Comparison of ENCODE assay signal across 16 mouse cellular contexts in the genomic region with DNA sequence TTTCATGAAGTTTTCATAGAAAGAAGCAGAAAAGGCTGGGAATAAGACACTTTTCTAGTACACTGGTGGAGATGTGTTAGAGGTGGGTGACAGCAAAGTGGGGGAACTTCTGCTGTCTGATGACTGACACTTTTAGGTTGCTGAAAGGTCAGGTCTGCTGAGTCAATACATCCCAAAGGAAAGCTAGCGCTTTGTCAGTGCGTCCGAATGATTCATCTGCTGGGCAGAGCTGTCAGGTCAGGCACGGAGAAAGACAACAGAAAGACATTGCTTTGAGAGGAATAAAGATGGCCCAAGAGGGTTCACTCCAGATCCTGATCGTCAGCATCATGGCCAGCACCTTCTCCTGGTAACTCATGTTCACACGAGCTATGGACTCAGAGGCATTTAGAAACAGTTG.
A peak's percentile ranks its signal among the peaks of the same experiment; 100 is the strongest.
DNase-seq lines count a peak whose midpoint lies in the region; ATAC-seq and TF ChIP-seq lines count a peak whose summit lies in the region.
"Had no signal": no experiment of that assay in that cellular context is flagged by ENCODE, and none has a peak within 500 bp of the region (broad histone marks: within the 10 kb centered on the region; RNA-seq: fewer than 3 reads in every experiment).

No protein-coding gene starts in this region.

- H3K4me3 ChIP-seq in embryonic facial prominence, embryonic 13.5 days = no peak overlapping the region
- no peak overlapping the region for H3K4me3 ChIP-seq in embryonic facial prominence, embryonic 10.5 days
- no peak overlapping the region for H3K4me3 ChIP-seq in midbrain, embryonic 10.5 days
- no peak overlapping the region for H3K4me3 ChIP-seq in midbrain, postnatal 0 days (ENCODE audit: low read depth, low read length)
- no peak overlapping the region for H3K4me3 ChIP-seq in limb, embryonic 12.5 days (replicated peaks)
- H3K4me3 ChIP-seq: hindbrain, embryonic 13.5 days; intestine, embryonic 15.5 days; liver, embryonic 13.5 days had no signal

- no peak for TF ChIP-seq CTCF in midbrain, postnatal 0 days (IDR thresholded peaks at IDR 0.05)

- DNase-seq in embryonic facial prominence, embryonic 10.5 days (ENCODE audit: low spot score) = no peak
- DNase-seq in midbrain, embryonic 10.5 days (ENCODE audit: low spot score) = no peak
- no peak for DNase-seq in midbrain, postnatal 0 days (ENCODE audit: low spot score)
- no peak for DNase-seq in kidney, postnatal 4 days
- no peak for DNase-seq in frontal cortex, postnatal 14 days (ENCODE audit: low spot score in 2 of 2)
- DNase-seq: cerebellum, adult 9-11 months; embryo, embryonic 11 days; forebrain, postnatal 0 days; gastrocnemius, postnatal 10 days; liver, embryonic 13.5 days; right cerebral cortex, postnatal 25 days; thymus, adult 18-20 months had no signal

- no peaks in the 10 kb centered on the region for H3K36me3 ChIP-seq in embryonic facial prominence, embryonic 13.5 days
- no peaks in the 10 kb centered on the region for H3K36me3 ChIP-seq in embryonic facial prominence, embryonic 10.5 days (replicated peaks)
- no peaks in the 10 kb centered on the region for H3K36me3 ChIP-seq in midbrain, embryonic 10.5 days
- no peaks in the 10 kb centered on the region for H3K36me3 ChIP-seq in midbrain, postnatal 0 days (ENCODE audit: insufficient read depth, low read length)
- H3K36me3 ChIP-seq in limb, embryonic 12.5 days = no peaks in the 10 kb centered on the region
- H3K36me3 ChIP-seq: hindbrain, embryonic 13.5 days; intestine, embryonic 15.5 days; liver, embryonic 13.5 days had no signal

- peak overlapping the region; percentile 68; the same call in 1 of the 2 replicates for H3K27ac ChIP-seq in embryonic facial prominence, embryonic 13.5 days
- no peak overlapping the region for H3K27ac ChIP-seq in embryonic facial prominence, embryonic 10.5 days (replicated peaks)
- H3K27ac ChIP-seq in midbrain, embryonic 10.5 days (replicated peaks) = 0 out of 2 replicates have a peak overlapping the region, but pooled peaks have one; percentile 69
- no peak overlapping the region for H3K27ac ChIP-seq in midbrain, postnatal 0 days (ENCODE audit: low read depth, low read length)
- peak overlapping the region; percentile 87 for H3K27ac ChIP-seq in limb, embryonic 12.5 days
- H3K27ac ChIP-seq: hindbrain, embryonic 13.5 days; liver, embryonic 13.5 days had no signal

- H3K4me2 ChIP-seq in embryonic facial prominence, embryonic 13.5 days = no peak overlapping the region
- no peak overlapping the region for H3K4me2 ChIP-seq in midbrain, postnatal 0 days (ENCODE audit: low read depth, low read length, poor library complexity, severe bottlenecking)
- H3K4me2 ChIP-seq in limb, embryonic 12.5 days = no peak overlapping the region
- H3K4me2 ChIP-seq: hindbrain, embryonic 13.5 days; intestine, embryonic 15.5 days; liver, embryonic 13.5 days had no signal

- H3K9ac ChIP-seq in embryonic facial prominence, embryonic 13.5 days = no peak overlapping the region
- no peak overlapping the region for H3K9ac ChIP-seq in midbrain, postnatal 0 days (replicated peaks; ENCODE audit: low read length, poor library complexity, severe bottlenecking)
- no peak overlapping the region for H3K9ac ChIP-seq in limb, embryonic 12.5 days (replicated peaks)
- H3K9ac ChIP-seq: forebrain, postnatal 0 days; hindbrain, embryonic 13.5 days; intestine, embryonic 15.5 days; liver, embryonic 13.5 days had no signal

- H3K4me1 ChIP-seq in embryonic facial prominence, embryonic 13.5 days = peaks cover 37% of the 10 kb centered on the region
- peaks cover 34% of the 10 kb centered on the region for H3K4me1 ChIP-seq in embryonic facial prominence, embryonic 10.5 days
- peaks cover 39% of the 10 kb centered on the region for H3K4me1 ChIP-seq in midbrain, embryonic 10.5 days
- H3K4me1 ChIP-seq in midbrain, postnatal 0 days (ENCODE audit: insufficient read depth, low read length) = no peaks in the 10 kb centered on the region
- H3K4me1 ChIP-seq in limb, embryonic 12.5 days (replicated peaks) = peaks cover 56% of the 10 kb centered on the region

- ATAC-seq in embryonic facial prominence, embryonic 13.5 days (ENCODE audit: insufficient number of reproducible peaks, insufficient read depth, low FRiP score, low TSS enrichment, low read depth) = no peak
- ATAC-seq in midbrain, postnatal 0 days (ENCODE audit: low FRiP score) = no peak
- ATAC-seq in limb, embryonic 12.5 days (ENCODE audit: insufficient number of reproducible peaks, insufficient read depth, low FRiP score, low TSS enrichment, low read depth) = no peak
- ATAC-seq: forebrain, postnatal 0 days had no signal

- no peaks in the 10 kb centered on the region for H3K27me3 ChIP-seq in embryonic facial prominence, embryonic 13.5 days
- H3K27me3 ChIP-seq in embryonic facial prominence, embryonic 10.5 days (replicated peaks; ENCODE audit: low read depth, poor library complexity, severe bottlenecking) = no peaks in the 10 kb centered on the region
- H3K27me3 ChIP-seq in midbrain, embryonic 10.5 days (ENCODE audit: low read depth, poor library complexity, severe bottlenecking) = no peaks in the 10 kb centered on the region
- H3K27me3 ChIP-seq in midbrain, postnatal 0 days (ENCODE audit: insufficient read depth, low read length) = no peaks in the 10 kb centered on the region
- H3K27me3 ChIP-seq in limb, embryonic 12.5 days = no peaks in the 10 kb centered on the region
- H3K27me3 ChIP-seq: hindbrain, embryonic 13.5 days; intestine, embryonic 15.5 days; liver, embryonic 13.5 days had no signal

- no peaks in the 10 kb centered on the region for H3K9me3 ChIP-seq in embryonic facial prominence, embryonic 13.5 days
- no peaks in the 10 kb centered on the region for H3K9me3 ChIP-seq in embryonic facial prominence, embryonic 10.5 days
- H3K9me3 ChIP-seq in midbrain, embryonic 10.5 days (replicated peaks) = no peaks in the 10 kb centered on the region
- H3K9me3 ChIP-seq in midbrain, postnatal 0 days (ENCODE audit: low read length) = no peaks in the 10 kb centered on the region
- no peaks in the 10 kb centered on the region for H3K9me3 ChIP-seq in limb, embryonic 12.5 days
- H3K9me3 ChIP-seq: hindbrain, embryonic 13.5 days; intestine, embryonic 15.5 days; liver, embryonic 13.5 days had no signal

- WGBS in embryonic facial prominence, embryonic 13.5 days = 83% methylated on average over 6 of the region's 6 CpGs
- WGBS in embryonic facial prominence, embryonic 10.5 days = 74% methylated on average over 6 of the region's 6 CpGs
- 85% methylated on average over 6 of the region's 6 CpGs for WGBS in midbrain, embryonic 10.5 days
- 84% methylated on average over 6 of the region's 6 CpGs for WGBS in midbrain, postnatal 0 days
- 86% methylated on average over 6 of the region's 6 CpGs for WGBS in limb, embryonic 12.5 days

Comparison
In these comparisons a context has a peak if more than half of its experiments do, and no peak if none do; other contexts are left out.
1. H3K27ac ChIP-seq: peak in embryonic facial prominence, embryonic 13.5 days (single experiment), midbrain, embryonic 10.5 days (single experiment) and limb, embryonic 12.5 days (single experiment); none in embryonic facial prominence, embryonic 10.5 days (single experiment) and midbrain, postnatal 0 days (single experiment).